Mouse (Mus musculus): Measurements from ENCODE around the gene Vdac2. TPM values are rescaled to one million over a fixed set of nuclear protein-coding genes. Genes with fewer than 3 reads are reported as not detected.

The Vdac2 gene
- polyA plus RNA-seq, 1 experiment from 2014 or later = 371 TPM

DNA sequence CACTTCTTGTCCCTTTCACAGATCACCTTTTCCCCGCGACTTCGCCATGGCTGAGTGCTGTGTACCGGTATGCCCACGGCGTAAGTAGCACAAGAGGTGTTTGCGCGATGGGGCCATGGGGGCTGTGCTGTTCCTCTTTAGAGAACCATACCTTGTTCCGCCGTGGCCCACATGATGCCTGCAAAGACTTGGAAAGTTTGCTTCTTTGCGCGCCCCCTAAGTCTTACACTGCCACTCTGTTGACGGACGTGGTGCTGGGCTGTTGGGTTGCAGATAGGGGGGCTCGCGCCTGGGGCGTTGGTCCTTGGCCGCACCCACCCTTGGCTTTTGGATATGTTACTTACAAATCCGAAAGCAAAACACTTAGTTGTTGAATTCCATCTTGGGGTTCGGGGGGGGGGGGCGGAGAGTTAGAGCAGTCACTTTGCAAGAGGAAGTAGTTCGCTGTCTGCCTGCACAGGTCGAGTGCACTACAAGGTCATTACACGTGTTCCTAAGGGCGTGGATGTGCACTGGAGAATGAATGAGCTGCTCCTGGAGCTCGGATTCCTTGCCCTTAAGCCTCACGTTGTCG lies 6.9 kb downstream of the Vdac2 start:
- Histone ChIP-seq H3K9ac (ENCODE audit: low read depth, low read length) (peak overlapping the region; percentile 94), H3K4me2 (replicated peaks; ENCODE audit: low read depth) (peak overlapping the region; percentile 75), H3K4me1 (replicated peaks; ENCODE audit: control insufficient read depth, insufficient read depth, low read length) (peaks cover 18% of the 10 kb centered on the region), H3K27me3 (replicated peaks; ENCODE audit: control insufficient read depth, insufficient read depth, low read length) (no peaks in the 10 kb centered on the region), H3K27ac (ENCODE audit: low read depth, low read length) (peak overlapping the region; percentile 97), H3K9me3 (ENCODE audit: control insufficient read depth) (no peaks in the 10 kb centered on the region), H3K36me3 (ENCODE audit: control insufficient read depth, insufficient read depth) (peaks cover 26% of the 10 kb centered on the region), H3K4me3 (ENCODE audit: low read depth, low read length) (peak overlapping the region; percentile 97)
- ATAC-seq = peak; percentile 17
- under 1% methylated on average over 27 of the region's 28 CpGs for WGBS
- 0 out of 2 replicates have a peak, but pooled peaks have one; percentile 11 for TF ChIP-seq CTCF (IDR thresholded peaks at IDR 0.05; ENCODE audit: low read depth)

DNA sequence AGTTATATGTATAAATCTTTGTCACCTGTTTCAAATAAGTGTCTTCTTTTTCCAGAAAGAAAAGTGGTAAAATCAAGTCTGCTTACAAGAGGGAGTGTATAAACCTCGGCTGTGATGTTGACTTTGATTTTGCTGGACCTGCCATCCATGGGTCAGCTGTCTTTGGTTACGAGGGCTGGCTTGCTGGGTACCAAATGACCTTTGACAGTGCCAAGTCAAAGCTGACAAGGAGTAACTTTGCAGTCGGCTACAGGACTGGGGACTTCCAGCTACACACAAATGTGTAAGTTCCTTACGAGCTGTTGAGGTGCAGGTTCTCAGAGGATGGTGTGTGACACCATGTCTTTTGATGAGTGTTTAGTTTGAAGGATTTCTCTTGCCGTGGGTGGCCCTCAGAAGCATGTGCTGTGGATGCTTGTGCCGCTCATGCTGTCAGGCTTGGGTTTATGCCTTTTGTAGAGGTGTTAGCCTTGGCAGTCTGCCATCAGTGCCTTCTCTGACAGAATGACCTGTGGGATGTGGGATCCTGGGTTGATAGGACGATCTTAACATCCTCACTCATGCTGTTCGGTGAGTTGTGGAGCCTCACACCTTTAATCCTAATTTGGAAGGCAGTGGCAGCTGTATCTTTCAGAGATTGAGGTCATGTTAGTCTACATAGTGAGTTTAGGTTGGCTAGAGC lies 13.4 kb downstream of the Vdac2 start:
- H3K9me3 ChIP-seq (ENCODE audit: control insufficient read depth) = no peaks in the 10 kb centered on the region
- H3K36me3 ChIP-seq (ENCODE audit: control insufficient read depth, insufficient read depth) = peaks cover 90% of the 10 kb centered on the region
- WGBS = 70% methylated on average over 8 of the region's 8 CpGs

DNA sequence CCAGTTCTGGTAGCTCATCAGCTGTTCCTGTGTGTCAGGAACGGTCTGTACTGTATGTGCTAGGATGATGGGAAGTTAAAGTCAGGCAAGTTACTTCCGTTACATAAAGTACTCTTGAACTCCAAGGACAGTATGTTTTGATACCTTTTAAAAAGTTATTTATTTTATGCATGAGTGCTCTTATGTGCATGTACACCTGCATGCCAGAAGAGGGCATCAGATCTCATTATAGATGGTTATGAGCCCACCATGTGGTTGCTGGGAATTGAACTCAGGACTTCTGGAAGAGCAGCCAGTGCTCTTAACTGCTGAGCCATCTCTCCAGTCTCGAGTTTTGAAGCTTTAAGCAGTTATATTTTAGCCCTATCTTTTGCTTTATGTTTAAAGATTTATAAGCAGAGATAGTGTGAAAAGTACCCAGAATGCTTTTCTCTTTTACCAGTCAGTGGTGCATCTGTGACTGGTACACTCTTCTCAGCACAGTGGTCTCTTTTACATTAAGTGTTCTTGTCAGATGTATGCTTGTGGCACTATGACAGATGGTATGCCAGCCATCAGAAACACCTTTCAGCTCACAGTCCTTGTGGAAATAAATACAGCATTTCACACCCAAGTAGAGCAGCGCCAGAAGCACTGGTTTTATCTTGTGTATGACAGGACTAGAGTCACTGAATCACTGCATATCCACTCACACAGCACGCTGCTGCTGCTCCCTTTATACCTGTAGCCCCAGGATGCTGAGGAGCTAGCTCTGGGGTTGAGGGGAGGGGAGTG lies 17.0 kb downstream of the Vdac2 start:
- Histone ChIP-seq H3K4me2 (replicated peaks; ENCODE audit: low read depth) (no peak overlapping the region), H3K4me1 (replicated peaks; ENCODE audit: control insufficient read depth, insufficient read depth, low read length) (no peaks in the 10 kb centered on the region), H3K9me3 (ENCODE audit: control insufficient read depth) (no peaks in the 10 kb centered on the region), H3K4me3 (ENCODE audit: low read depth, low read length) (no peak overlapping the region), H3K9ac (ENCODE audit: low read depth, low read length) (no peak overlapping the region), H3K27ac (ENCODE audit: low read depth, low read length) (no peak overlapping the region; the same call in 1 of the 2 replicates), H3K27me3 (replicated peaks; ENCODE audit: control insufficient read depth, insufficient read depth, low read length) (no peaks in the 10 kb centered on the region), H3K36me3 (ENCODE audit: control insufficient read depth, insufficient read depth) (peaks cover 98% of the 10 kb centered on the region)
- 84% methylated on average over 5 of the region's 5 CpGs for WGBS
- ATAC-seq = no peak
- TF ChIP-seq CTCF (IDR thresholded peaks at IDR 0.05; ENCODE audit: low read depth) = peak; percentile 48

More for the DNA sequence above, 13.4 kb downstream of the Vdac2 start:
- no peak overlapping the region for H3K27ac ChIP-seq (ENCODE audit: low read depth, low read length)
- TF ChIP-seq CTCF (IDR thresholded peaks at IDR 0.05; ENCODE audit: low read depth) = no peak
- H3K27me3 ChIP-seq (replicated peaks; ENCODE audit: control insufficient read depth, insufficient read depth, low read length) = no peaks in the 10 kb centered on the region
- H3K4me1 ChIP-seq (replicated peaks; ENCODE audit: control insufficient read depth, insufficient read depth, low read length) = no peaks in the 10 kb centered on the region
- H3K4me2 ChIP-seq (replicated peaks; ENCODE audit: low read depth) = no peak overlapping the region
- H3K4me3 ChIP-seq (ENCODE audit: low read depth, low read length) = no peak overlapping the region
- H3K9ac ChIP-seq (ENCODE audit: low read depth, low read length) = no peak overlapping the region
- ATAC-seq = no peak

DNA sequence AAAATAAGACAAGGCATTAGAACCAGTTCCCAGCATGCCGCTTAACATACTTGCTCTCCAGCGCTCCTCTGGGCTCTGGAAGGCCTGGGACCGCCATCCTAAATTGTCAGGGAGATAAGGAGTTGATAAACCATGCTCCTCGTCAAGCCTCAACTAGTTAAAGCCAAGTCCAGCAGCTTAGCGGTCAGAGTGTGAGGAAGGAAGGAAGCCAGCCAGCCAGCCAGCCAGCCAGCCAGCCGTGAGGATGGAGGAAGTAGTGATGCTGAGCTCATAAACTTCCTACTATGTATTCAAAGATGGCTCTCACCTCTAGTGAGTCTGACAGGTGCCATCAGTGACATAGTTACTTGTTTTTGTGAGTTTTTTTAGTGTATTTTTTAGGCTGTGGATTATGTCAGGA lies 18.2 kb downstream of the Vdac2 start:
- Histone ChIP-seq H3K9ac (ENCODE audit: low read depth, low read length) (no peak overlapping the region), H3K4me3 (ENCODE audit: low read depth, low read length) (no peak overlapping the region), H3K27ac (ENCODE audit: low read depth, low read length) (no peak overlapping the region), H3K36me3 (ENCODE audit: control insufficient read depth, insufficient read depth) (peaks cover 90% of the 10 kb centered on the region), H3K9me3 (ENCODE audit: control insufficient read depth) (no peaks in the 10 kb centered on the region), H3K4me1 (replicated peaks; ENCODE audit: control insufficient read depth, insufficient read depth, low read length) (no peaks in the 10 kb centered on the region; the same call in 1 of the 2 replicates), H3K27me3 (replicated peaks; ENCODE audit: control insufficient read depth, insufficient read depth, low read length) (no peaks in the 10 kb centered on the region), H3K4me2 (replicated peaks; ENCODE audit: low read depth) (no peak overlapping the region)
- TF ChIP-seq CTCF (IDR thresholded peaks at IDR 0.05; ENCODE audit: low read depth) = no peak
- ATAC-seq = no peak
- 50% methylated on average over 6 of the region's 6 CpGs for WGBS

DNA sequence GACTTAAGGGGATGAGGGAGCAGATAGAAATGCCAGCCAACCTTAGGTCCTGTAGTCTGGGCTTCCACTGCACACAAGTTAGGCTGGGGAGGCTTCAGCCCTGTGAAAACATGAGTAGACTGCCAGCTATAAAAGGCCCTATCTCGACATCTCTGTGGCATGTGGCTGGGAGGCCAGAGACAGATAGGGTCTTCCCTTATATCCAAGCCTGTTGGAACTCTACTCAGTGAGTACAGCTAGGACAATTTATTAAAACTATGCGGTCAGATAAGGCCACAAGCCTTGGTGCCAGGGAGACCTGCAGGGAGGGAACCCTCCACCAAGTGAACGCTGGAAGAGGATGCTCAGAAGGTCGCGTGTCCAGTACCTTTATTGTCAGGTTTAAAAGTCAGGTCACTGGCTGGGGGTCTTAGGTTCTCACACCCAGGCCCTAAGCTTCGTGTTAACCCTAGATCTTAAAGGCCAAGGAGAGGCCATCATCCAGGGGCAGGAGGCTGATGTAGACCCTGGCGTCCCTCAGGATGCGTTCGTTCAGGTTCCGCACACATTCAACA lies 21.9 kb downstream of the Vdac2 start:
- Histone ChIP-seq H3K4me2 (replicated peaks; ENCODE audit: low read depth) (peak overlapping the region; percentile 91), H3K9ac (ENCODE audit: low read depth, low read length) (peak overlapping the region; percentile 52), H3K27ac (ENCODE audit: low read depth, low read length) (0 out of 2 replicates have a peak overlapping the region, but pooled peaks have one; percentile 74), H3K4me1 (replicated peaks; ENCODE audit: control insufficient read depth, insufficient read depth, low read length) (no peaks in the 10 kb centered on the region; the same call in 1 of the 2 replicates), H3K36me3 (ENCODE audit: control insufficient read depth, insufficient read depth) (peaks cover 53% of the 10 kb centered on the region), H3K4me3 (ENCODE audit: low read depth, low read length) (peak overlapping the region; percentile 63), H3K9me3 (ENCODE audit: control insufficient read depth) (no peaks in the 10 kb centered on the region), H3K27me3 (replicated peaks; ENCODE audit: control insufficient read depth, insufficient read depth, low read length) (no peaks in the 10 kb centered on the region)
- 22% methylated on average over 10 of the region's 10 CpGs for WGBS
- ATAC-seq = no peak
- TF ChIP-seq CTCF (IDR thresholded peaks at IDR 0.05; ENCODE audit: low read depth) = no peak
